Mouse (Mus musculus) heart, adult 2 months (tissue): ENCODE measurements around the gene Serpina3j. TPM values are rescaled to one million over a fixed set of nuclear protein-coding genes. Genes with fewer than 3 reads are reported as not detected.

Source experiments
- DNase-seq, 2 experiments: peaks; one replicate each; pipeline ENCODE4 v3.0.0; 2021
- H3K27ac ChIP-seq: fragments of 200-600 bp; 2 replicates; pipeline ENCODE4 v1.8.1; 2022
- H3K27me3 ChIP-seq: fragments of 200-500 bp; 2 replicates; pipeline ENCODE4 v1.6.1; 2012; ENCODE audit warnings: mild to moderate bottlenecking, low read length, inconsistent platforms, mixed read lengths; ENCODE audit not compliant: control insufficient read depth, insufficient read depth
- H3K36me3 ChIP-seq: fragments of 200-500 bp; 2 replicates; pipeline ENCODE4 v1.6.1; 2012; ENCODE audit warnings: low read length, inconsistent platforms; ENCODE audit not compliant: control insufficient read depth, insufficient read depth
- H3K4me1 ChIP-seq: fragments of 200-500 bp; 2 replicates; pipeline ENCODE4 v1.6.1; 2011; ENCODE audit warnings: low read length; ENCODE audit not compliant: control insufficient read depth, insufficient read depth
- H3K4me3 ChIP-seq: fragments of 200-600 bp; 2 replicates; pipeline ENCODE4 v1.8.1; 2022
- H3K79me2 ChIP-seq: fragments of 200-500 bp; replicated peaks from 2 replicates; pipeline ENCODE4 v1.6.1; 2012; ENCODE audit warnings: mild to moderate bottlenecking, inconsistent platforms, low read length, moderate library complexity, mixed read lengths; ENCODE audit not compliant: control insufficient read depth, insufficient read depth
- H3K9ac ChIP-seq: fragments of 200-500 bp; 2 replicates; pipeline ENCODE4 v1.6.1; 2012; ENCODE audit warnings: low read depth, mild to moderate bottlenecking, control low read depth, inconsistent platforms, low read length, mixed read lengths
- CTCF ChIP-seq: fragments of 200-600 bp; IDR thresholded peaks from 2 replicates; pipeline ENCODE4 v1.8.1; 2022; ENCODE audit warnings: antibody characterized with exemption, mild to moderate bottlenecking, moderate library complexity
- EP300 ChIP-seq: fragments of 200-500 bp; IDR thresholded peaks from 2 replicates; pipeline ENCODE4 v1.6.1; 2011; ENCODE audit warnings: low read depth, low read length, control low read depth; ENCODE audit not compliant: insufficient read depth
- POLR2A ChIP-seq: fragments of 200-500 bp; IDR thresholded peaks from 2 replicates; pipeline ENCODE4 v1.6.1; 2011; ENCODE audit warnings: mild to moderate bottlenecking, low read depth, low read length, control low read depth; ENCODE audit not compliant: insufficient read depth
- WGBS: fragments of 180-500 bp; shearing (Covaris S2); methylation state at CpG from one replicate; pipeline ENCODE4 v1.1.7; 2018; 5-methylcytosine and 5-hydroxymethylcytosine counted together
- intact Hi-C: fragments of 180-260 bp; cut with DNase I; formaldehyde crosslinking; loops from one replicate; pipeline ENCODE4 v1.15.1; 2025
- polyA plus RNA-seq: library from polyadenylated mRNA; depleted of rRNA; stranded (reverse); fragments of >200 nt; gene quantifications from 2 replicates; pipeline ENCODE4 v1.2.3, GENCODE M21; 2012; rRNA removed
- total RNA-seq, 2 experiments: library from RNA; stranded (reverse); gene quantifications; 2 replicates each; pipeline ENCODE4 v1.2.3; 2021

Serpina3j gene
- total and polyA plus RNA-seq, 3 experiments: not detected

- no peak for DNase-seq
- Histone ChIP-seq H3K36me3 (no peaks in the 10 kb centered on the region), H3K9ac (no peak overlapping the region), H3K79me2 (no peaks in the 10 kb centered on the region), H3K27me3 (no peaks in the 10 kb centered on the region), H3K4me1 (no peaks in the 10 kb centered on the region), H3K27ac (no peak overlapping the region), H3K4me3 (no peak overlapping the region)
- TF ChIP-seq CTCF (no peak), EP300 (no peak), POLR2A (no peak)
- intact Hi-C loops: no loop called here
- 83% methylated on average over 3 of the region's 3 CpGs for WGBS
Observed at GRCm38 (mm10) chr12:104369986-104370385, 55.6 kb downstream of the Serpina3j start.

Other genes starting within 250 kb of the Serpina3j start
- not detected for gene Serpina5, start 213.4 kb upstream of the Serpina3j start, total RNA-seq
- not detected in 2 replicates for gene Serpina5, start 213.4 kb upstream of the Serpina3j start, polyA plus RNA-seq
- not detected for gene Serpina3a, start 201.8 kb upstream of the Serpina3j start, total RNA-seq
- not detected in 2 replicates for gene Serpina3a, start 201.8 kb upstream of the Serpina3j start, polyA plus RNA-seq
- gene Serpina3b, start 186.6 kb upstream of the Serpina3j start, total RNA-seq: not detected
- 0.06 TPM in 1 of 2 replicates, not detected in the other for gene Serpina3b, start 186.6 kb upstream of the Serpina3j start, polyA plus RNA-seq
- gene Serpina3c, start 160.7 kb upstream of the Serpina3j start, total RNA-seq: 1 to 10 TPM in 1 of 2 experiments, under 1 TPM in 1; 0.45 to 1.5 TPM
- 0.61 and 1.3 TPM in 2 replicates for gene Serpina3c, start 160.7 kb upstream of the Serpina3j start, polyA plus RNA-seq
- gene Serpina3f, start 100.0 kb upstream of the Serpina3j start, total RNA-seq: under 1 TPM in 1 of 2 experiments, not detected in 1; 0.26 TPM
- 0.04 TPM in 1 of 2 replicates, not detected in the other for gene Serpina3f, start 100.0 kb upstream of the Serpina3j start, polyA plus RNA-seq
- 1 to 10 TPM; 1.1 to 1.6 TPM for gene Serpina3g, start 78.3 kb upstream of the Serpina3j start, total RNA-seq
- 0.59 and 2.0 TPM in 2 replicates for gene Serpina3g, start 78.3 kb upstream of the Serpina3j start, polyA plus RNA-seq
- under 1 TPM in 1 of 2 experiments, not detected in 1; 0.94 TPM for gene Serpina3i, start 51.4 kb upstream of the Serpina3j start, total RNA-seq
- gene Serpina3i, start 51.4 kb upstream of the Serpina3j start, polyA plus RNA-seq: 0.10 and 0.12 TPM in 2 replicates
- under 1 TPM; 0.14 to 0.34 TPM for gene Serpina3k, start 23.9 kb downstream of the Serpina3j start, total RNA-seq
- 2.3 TPM in 1 of 2 replicates, not detected in the other for gene Serpina3k, start 23.9 kb downstream of the Serpina3j start, polyA plus RNA-seq
- not detected for gene Serpina3m, start 23.9 kb downstream of the Serpina3j start, total RNA-seq
- gene Serpina3m, start 23.9 kb downstream of the Serpina3j start, polyA plus RNA-seq: 0.12 TPM in 1 of 2 replicates, not detected in the other
- 10 to 100 TPM in 1 of 2 experiments, 1 to 10 TPM in 1; 6.2 to 14.9 TPM for gene Serpina3n, start 92.2 kb downstream of the Serpina3j start, total RNA-seq
- 10.1 and 13.2 TPM in 2 replicates for gene Serpina3n, start 92.2 kb downstream of the Serpina3j start, polyA plus RNA-seq
- gene Gsc, start 158.8 kb downstream of the Serpina3j start, total RNA-seq: not detected
- gene Gsc, start 158.8 kb downstream of the Serpina3j start, polyA plus RNA-seq: 0.14 TPM in 1 of 2 replicates, not detected in the other